Mouse (Mus musculus) forebrain, embryonic 12.5 days (tissue): ENCODE measurements around the gene Ppp1r9a. TPM values are rescaled to one million over a fixed set of nuclear protein-coding genes. Genes with fewer than 3 reads are reported as not detected.

Experiments used
- ATAC-seq: fragments of 200-750 bp; cut with Nextera tagmentation; 2 replicates; pipeline ENCODE4 v1.8.0; 2017; ENCODE audit warnings: moderate TSS enrichment; ENCODE audit not compliant: low FRiP score
- H3K27ac ChIP-seq: fragments of 300-500 bp; sonication (generic); 2 replicates; pipeline ENCODE4 v1.5.1; 2016; ENCODE audit warnings: mild to moderate bottlenecking
- H3K27me3 ChIP-seq: fragments of 300-500 bp; sonication (generic); 2 replicates; pipeline ENCODE4 v1.6.1; 2016; ENCODE audit warnings: mild to moderate bottlenecking
- H3K36me3 ChIP-seq: fragments of 300-500 bp; sonication (generic); replicated peaks from 2 replicates; pipeline ENCODE4 v1.6.1; 2016; ENCODE audit warnings: mild to moderate bottlenecking
- H3K4me1 ChIP-seq: fragments of 300-500 bp; sonication (generic); 2 replicates; pipeline ENCODE4 v1.6.1; 2016
- H3K4me2 ChIP-seq: fragments of 300-500 bp; sonication (generic); 2 replicates; pipeline ENCODE4 v1.6.1; 2016; ENCODE audit warnings: mild to moderate bottlenecking, moderate library complexity
- H3K4me3 ChIP-seq: fragments of 300-500 bp; sonication (generic); replicated peaks from 2 replicates; pipeline ENCODE4 v1.5.1; 2016; ENCODE audit warnings: mild to moderate bottlenecking
- H3K9ac ChIP-seq: fragments of 300-500 bp; sonication (generic); 2 replicates; pipeline ENCODE4 v1.6.1; 2016; ENCODE audit warnings: mild to moderate bottlenecking
- H3K9me3 ChIP-seq: fragments of 300-500 bp; sonication (generic); 2 replicates; pipeline ENCODE4 v1.6.1; 2016
- WGBS: fragments of 180-500 bp; shearing (Covaris S2); methylation state at CpG from one replicate; pipeline ENCODE4 v1.1.7; 2016; 5-methylcytosine and 5-hydroxymethylcytosine counted together
- polyA plus RNA-seq: library from polyadenylated mRNA; unstranded; fragments of >200 nt; fragmentation: Nextera tagmentation; extraction: Ambion mirVana; gene quantifications from 2 replicates; pipeline ENCODE4 v1.2.1, GENCODE M21; 2016

Ppp1r9a gene
- polyA plus RNA-seq, 1 experiment from 2014 or later, result 30.5 TPM

DNA sequence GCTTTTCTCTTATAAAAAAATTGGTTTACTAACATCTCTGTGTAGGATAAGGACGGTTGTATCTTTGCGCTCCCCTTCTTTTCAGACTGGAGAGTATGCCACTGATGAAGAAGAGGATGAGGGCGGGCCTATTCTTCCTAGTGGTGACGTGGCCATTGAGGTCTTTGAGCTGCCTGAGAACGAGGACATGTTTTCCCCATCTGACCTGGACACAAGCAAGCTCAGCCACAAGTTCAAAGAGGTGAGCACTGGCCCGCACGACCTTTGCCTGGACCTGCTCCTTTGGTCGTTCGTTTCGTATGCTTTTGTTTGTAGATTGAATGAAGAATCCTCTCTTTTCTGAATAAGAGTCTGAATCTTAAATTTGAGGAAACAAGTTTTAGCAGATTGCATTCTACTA, 197.6 kb downstream of the Ppp1r9a start:
- ATAC-seq, result no peak
- WGBS, result 77% methylated on average over 10 of the region's 10 CpGs
- H3K4me3 ChIP-seq, result no peak overlapping the region

DNA sequence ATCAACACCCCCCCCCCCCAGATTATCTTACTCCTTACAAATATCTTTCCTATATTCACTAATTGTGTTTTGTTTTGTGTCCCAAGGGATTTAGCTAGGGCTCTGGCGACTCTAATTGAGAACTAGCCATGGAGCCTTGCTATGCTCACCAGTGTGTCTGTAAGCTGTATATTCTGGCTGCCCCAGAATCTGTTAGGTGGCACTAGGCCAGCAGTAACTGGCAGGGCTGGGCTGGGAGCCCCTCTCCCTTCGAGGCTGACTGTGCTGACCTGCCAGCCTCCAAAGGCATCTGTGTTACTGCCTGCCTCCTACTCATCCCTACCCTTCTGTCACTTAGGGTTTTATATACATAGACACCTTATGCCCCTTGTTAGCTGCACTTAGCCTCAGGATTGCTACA, 200.0 kb downstream of the Ppp1r9a start:
- 29% methylated on average over 2 of the region's 2 CpGs for WGBS
- Histone ChIP-seq H3K9ac (no peak overlapping the region), H3K27me3 (no peaks in the 10 kb centered on the region), H3K9me3 (no peaks in the 10 kb centered on the region), H3K4me1 (peaks cover 8% of the 10 kb centered on the region; the same call in 1 of the 2 replicates), H3K27ac (no peak overlapping the region), H3K4me2 (no peak overlapping the region), H3K4me3 (no peak overlapping the region), H3K36me3 (no peaks in the 10 kb centered on the region)
- ATAC-seq, result peak; percentile 39; the same call in 1 of the 2 replicates

More for the DNA sequence above, 197.6 kb downstream of the Ppp1r9a start:
- Histone ChIP-seq H3K9ac (no peak overlapping the region), H3K4me2 (no peak overlapping the region), H3K36me3 (no peaks in the 10 kb centered on the region), H3K9me3 (no peaks in the 10 kb centered on the region), H3K27me3 (no peaks in the 10 kb centered on the region), H3K27ac (no peak overlapping the region), H3K4me1 (peaks cover 8% of the 10 kb centered on the region; the same call in 1 of the 2 replicates)

GRCm38 (mm10) chr6:5103769-5104168, 201.1 kb downstream of the Ppp1r9a start:
- H3K27ac ChIP-seq, result no peak overlapping the region
- H3K36me3 ChIP-seq, result no peaks in the 10 kb centered on the region
- no peak overlapping the region for H3K9ac ChIP-seq
- no peak overlapping the region for H3K4me2 ChIP-seq
- WGBS, result 63% methylated on average over 6 of the region's 6 CpGs
- ATAC-seq, result no peak
- no peaks in the 10 kb centered on the region for H3K9me3 ChIP-seq
- no peak overlapping the region for H3K4me3 ChIP-seq
- peaks cover 13% of the 10 kb centered on the region; the same call in 1 of the 2 replicates for H3K4me1 ChIP-seq
- no peaks in the 10 kb centered on the region for H3K27me3 ChIP-seq

DNA sequence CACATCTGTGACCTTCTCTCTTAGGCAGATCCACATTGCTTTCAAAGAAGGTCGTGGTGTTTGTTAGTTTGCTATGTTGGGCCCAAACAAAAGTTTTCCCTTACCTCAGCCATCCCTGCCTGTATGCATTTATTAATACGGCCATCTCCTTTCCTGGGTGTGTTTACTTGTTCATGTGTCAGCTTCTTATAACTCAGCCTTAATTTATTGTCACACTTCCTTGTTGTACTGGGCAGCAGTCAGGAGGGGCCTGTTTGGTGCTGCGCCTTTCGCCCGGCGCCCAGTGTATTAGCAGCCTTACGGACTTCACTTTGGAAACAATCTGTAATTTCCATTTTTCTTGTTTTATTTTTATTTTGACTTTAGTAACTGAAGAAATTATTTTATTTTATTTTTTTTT, 201.5 kb downstream of the Ppp1r9a start:
- no peak for ATAC-seq

GRCm38 (mm10) chr6:5108494-5108893, 205.8 kb downstream of the Ppp1r9a start:
- Histone ChIP-seq H3K9ac (no peak overlapping the region), H3K4me3 (no peak overlapping the region), H3K27ac (no peak overlapping the region), H3K36me3 (no peaks in the 10 kb centered on the region), H3K9me3 (no peaks in the 10 kb centered on the region), H3K4me2 (no peak overlapping the region), H3K4me1 (peaks cover 21% of the 10 kb centered on the region), H3K27me3 (no peaks in the 10 kb centered on the region)
- ATAC-seq, result no peak
- 41% methylated on average over 3 of the region's 3 CpGs for WGBS

More for the DNA sequence above, 201.5 kb downstream of the Ppp1r9a start:
- Histone ChIP-seq H3K9ac (no peak overlapping the region), H3K4me3 (no peak overlapping the region), H3K4me1 (peaks cover 13% of the 10 kb centered on the region; the same call in 1 of the 2 replicates), H3K27ac (no peak overlapping the region), H3K27me3 (no peaks in the 10 kb centered on the region), H3K9me3 (no peaks in the 10 kb centered on the region), H3K36me3 (no peaks in the 10 kb centered on the region), H3K4me2 (no peak overlapping the region)
- 90% methylated on average over 7 of the region's 7 CpGs for WGBS

DNA sequence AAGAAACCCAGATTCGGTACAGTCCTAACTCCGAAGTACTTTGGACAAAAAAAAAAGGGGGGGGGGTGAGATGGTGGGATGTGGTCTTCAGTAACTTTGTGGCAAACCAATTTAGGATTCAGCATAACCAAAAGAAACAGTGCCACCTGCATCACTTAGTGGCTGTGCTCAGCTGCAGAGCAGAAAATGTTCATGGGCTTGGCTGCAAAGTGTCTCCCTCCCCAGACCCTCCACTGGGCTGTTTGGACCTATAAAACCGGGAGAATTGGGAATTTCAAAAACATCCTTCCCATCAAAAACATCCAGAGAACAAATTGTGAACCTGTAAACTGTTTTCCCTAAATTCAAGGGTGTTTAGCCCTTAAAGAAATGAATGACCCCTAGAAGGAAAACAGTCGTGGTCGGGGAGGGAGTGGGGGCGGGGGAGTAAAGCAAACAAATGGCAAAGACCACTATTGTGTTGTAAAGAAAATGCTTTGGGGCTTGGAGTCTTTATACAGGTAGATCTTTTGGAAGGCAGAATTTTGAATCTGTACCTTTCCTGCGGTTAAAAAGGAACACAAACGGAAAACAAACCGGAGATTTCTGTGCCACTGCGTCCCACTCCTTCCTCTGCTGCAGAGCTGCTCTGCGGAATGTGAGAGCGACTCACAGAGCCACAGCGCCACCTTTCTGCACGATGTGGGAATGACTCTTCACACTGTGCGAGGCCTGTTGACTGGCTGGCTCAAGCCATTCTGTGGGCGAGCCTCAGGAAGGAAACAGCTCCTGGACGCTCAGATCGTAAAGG, 207.4 kb downstream of the Ppp1r9a start:
- Histone ChIP-seq H3K9ac (peak overlapping the region; percentile 44; the same call in 1 of the 2 replicates), H3K27ac (0 out of 2 replicates have a peak overlapping the region, but pooled peaks have one; percentile 36), H3K4me1 (peaks cover 26% of the 10 kb centered on the region), H3K4me3 (peak overlapping the region; percentile 34), H3K27me3 (no peaks in the 10 kb centered on the region), H3K9me3 (no peaks in the 10 kb centered on the region), H3K36me3 (peaks cover 6% of the 10 kb centered on the region; the same call in 1 of the 2 replicates), H3K4me2 (peak overlapping the region; percentile 52)
- 7% methylated on average over 18 of the region's 18 CpGs for WGBS
- peak; percentile 96 for ATAC-seq

DNA sequence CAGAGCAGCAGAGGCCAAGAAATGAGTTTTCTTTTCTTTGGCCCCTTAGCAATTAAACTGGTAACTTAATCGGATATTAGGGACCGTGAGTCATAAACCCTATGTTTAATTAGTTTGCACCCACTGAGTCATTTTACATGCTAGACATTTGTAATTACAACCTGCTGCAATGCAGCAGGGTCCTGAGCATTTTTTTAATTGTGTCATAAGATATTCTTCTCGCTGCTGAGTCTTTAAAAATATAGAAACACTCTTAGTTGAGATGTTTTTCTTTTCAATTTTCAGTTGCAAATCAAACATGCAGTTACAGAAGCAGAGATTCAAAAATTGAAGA, 208.0 kb downstream of the Ppp1r9a start:
- Histone ChIP-seq H3K4me2 (no peak overlapping the region), H3K4me3 (no peak overlapping the region; the same call in 1 of the 2 replicates), H3K4me1 (peaks cover 26% of the 10 kb centered on the region), H3K9ac (no peak overlapping the region), H3K9me3 (no peaks in the 10 kb centered on the region), H3K27me3 (no peaks in the 10 kb centered on the region), H3K36me3 (peaks cover 12% of the 10 kb centered on the region), H3K27ac (no peak overlapping the region)
- WGBS, result 24% methylated on average over 3 of the region's 3 CpGs
- ATAC-seq, result no peak; the same call in 1 of the 2 replicates

DNA sequence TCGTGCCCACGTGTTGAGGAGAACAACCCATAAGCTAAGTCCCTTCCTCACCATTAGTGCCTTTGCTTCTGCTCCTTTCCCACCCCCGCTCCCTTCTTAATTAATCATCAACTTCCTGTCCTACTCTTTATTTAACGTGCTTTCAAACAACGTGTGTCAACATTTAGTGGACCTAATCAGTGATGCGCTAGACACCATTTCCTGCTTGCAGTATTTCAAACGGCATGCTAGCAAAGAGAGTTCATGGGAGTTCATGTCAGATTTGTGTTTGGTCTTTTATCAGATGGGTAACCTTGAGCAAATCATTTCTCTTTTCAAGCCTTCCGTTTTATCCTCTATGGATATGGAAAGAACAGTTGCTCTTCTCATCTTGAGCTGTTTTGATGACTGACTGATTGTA, 210.4 kb downstream of the Ppp1r9a start:
- peaks cover 25% of the 10 kb centered on the region for H3K4me1 ChIP-seq
- no peak overlapping the region for H3K4me2 ChIP-seq
- H3K9ac ChIP-seq, result no peak overlapping the region
- no peaks in the 10 kb centered on the region for H3K9me3 ChIP-seq
- no peak overlapping the region for H3K27ac ChIP-seq
- no peak for ATAC-seq
- 58% methylated on average over 8 of the region's 8 CpGs for WGBS
- H3K27me3 ChIP-seq, result no peaks in the 10 kb centered on the region
- H3K4me3 ChIP-seq, result no peak overlapping the region
- peaks cover 17% of the 10 kb centered on the region for H3K36me3 ChIP-seq

DNA sequence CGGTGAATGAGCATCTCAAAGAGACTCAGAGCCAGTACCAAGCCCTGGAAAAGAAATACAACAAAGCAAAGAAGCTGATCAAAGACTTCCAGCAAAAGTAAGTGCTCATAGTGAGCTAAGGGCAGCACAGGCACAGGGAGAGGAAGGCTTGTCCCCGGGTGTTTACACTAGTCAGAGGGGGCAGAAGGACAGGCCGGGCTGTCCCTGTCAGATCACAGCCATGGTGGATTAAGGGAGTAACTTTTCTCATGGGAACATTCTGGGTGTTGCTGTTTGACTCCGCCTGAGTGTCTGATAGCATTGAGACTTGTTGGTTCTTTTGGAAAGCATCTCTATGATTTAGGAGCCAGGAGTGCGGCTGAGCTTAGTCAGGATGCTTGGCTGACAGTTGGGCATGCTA, 211.0 kb downstream of the Ppp1r9a start:
- Histone ChIP-seq H3K4me3 (no peak overlapping the region), H3K9me3 (no peaks in the 10 kb centered on the region), H3K4me1 (peaks cover 21% of the 10 kb centered on the region; the same call in 1 of the 2 replicates), H3K36me3 (peaks cover 17% of the 10 kb centered on the region), H3K27ac (no peak overlapping the region), H3K4me2 (no peak overlapping the region), H3K9ac (no peak overlapping the region), H3K27me3 (no peaks in the 10 kb centered on the region)
- ATAC-seq, result no peak
- WGBS, result 72% methylated on average over 5 of the region's 5 CpGs

DNA sequence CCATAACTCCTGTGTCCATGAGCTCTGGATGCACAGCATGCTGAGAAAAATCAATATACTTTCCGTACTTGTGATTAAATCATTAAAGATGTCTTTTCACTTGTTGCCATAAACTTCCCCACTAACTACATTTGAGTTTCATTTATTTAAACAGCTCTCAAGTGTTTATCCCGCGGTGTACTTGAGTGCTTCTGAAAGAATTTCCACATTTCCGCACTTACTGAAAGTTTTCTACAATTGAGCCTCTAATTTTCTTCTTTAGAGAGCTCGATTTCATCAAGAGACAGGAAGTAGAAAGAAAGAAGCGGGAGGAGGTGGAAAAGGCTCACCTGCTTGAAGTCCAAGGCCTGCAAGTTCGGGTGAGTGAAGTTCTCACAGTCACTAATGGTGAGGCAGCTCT, 212.1 kb downstream of the Ppp1r9a start:
- ATAC-seq, result no peak
- Histone ChIP-seq H3K4me3 (no peak overlapping the region), H3K27me3 (no peaks in the 10 kb centered on the region), H3K9ac (no peak overlapping the region), H3K4me1 (peaks cover 16% of the 10 kb centered on the region; the same call in 1 of the 2 replicates), H3K9me3 (no peaks in the 10 kb centered on the region), H3K36me3 (peaks cover 17% of the 10 kb centered on the region), H3K27ac (no peak overlapping the region), H3K4me2 (no peak overlapping the region)
- whole genome bisulfite sequencing, result 92% methylated on average over 7 of the region's 7 CpGs

DNA sequence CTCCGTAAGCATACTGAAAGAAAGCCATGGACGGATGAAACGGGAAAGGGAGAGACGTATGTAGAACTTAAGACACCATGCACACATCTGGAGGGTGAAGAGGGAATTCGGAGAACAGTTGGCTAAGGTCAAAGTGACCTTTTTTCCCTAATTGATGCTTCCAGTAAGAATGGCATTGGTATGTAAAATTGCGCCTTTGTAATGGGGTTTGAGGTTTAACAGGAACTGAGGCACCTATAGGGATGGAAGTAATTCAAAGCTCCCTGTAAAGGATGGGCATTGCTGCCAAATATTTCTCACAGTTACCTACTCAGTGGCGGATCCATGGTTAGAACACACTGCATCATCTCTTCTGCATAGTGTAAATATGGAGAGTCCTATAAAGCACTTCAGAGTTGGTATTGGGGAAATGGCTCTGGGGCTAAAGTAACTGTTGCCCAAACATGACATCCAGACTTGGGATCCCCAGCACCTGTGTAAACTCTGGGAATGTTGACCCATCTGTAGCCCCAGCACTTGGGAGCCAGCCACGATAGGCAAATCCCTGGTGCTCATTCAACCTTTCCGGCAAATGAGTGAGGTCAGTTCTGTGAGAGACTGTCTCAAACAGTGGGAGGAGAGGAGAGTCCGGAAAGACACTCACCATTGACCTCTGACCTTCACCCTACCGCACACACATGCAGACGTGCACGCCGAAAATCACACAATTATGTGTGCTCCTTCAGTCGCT, 216.6 kb downstream of the Ppp1r9a start:
- no peak for ATAC-seq
- Histone ChIP-seq H3K27ac (no peak overlapping the region), H3K27me3 (no peaks in the 10 kb centered on the region), H3K9me3 (no peaks in the 10 kb centered on the region), H3K4me1 (no peaks in the 10 kb centered on the region), H3K4me2 (no peak overlapping the region), H3K36me3 (peaks cover 17% of the 10 kb centered on the region), H3K9ac (no peak overlapping the region), H3K4me3 (no peak overlapping the region)
- 89% methylated on average over 15 of the region's 15 CpGs for WGBS

DNA sequence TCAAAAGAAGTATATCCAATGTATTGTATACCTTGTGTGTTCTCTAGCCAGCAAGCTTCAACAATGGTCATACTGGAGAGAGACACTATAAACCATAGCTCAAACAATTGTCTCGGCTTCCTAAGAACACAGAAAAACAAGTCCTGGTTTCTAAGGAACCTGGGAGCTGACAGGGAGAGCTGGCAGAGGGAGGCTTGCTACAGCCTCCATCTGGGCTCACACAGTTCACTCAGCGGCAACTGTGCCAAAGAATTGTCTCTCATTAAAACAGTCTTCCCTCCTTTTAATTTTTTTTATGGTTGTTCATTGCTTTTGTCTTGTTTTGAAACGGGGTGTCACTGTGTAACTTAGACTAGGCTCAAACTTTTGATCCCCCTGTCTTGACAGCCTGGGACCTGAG, 217.5 kb downstream of the Ppp1r9a start:
- Histone ChIP-seq H3K4me2 (no peak overlapping the region), H3K4me1 (no peaks in the 10 kb centered on the region), H3K9me3 (no peaks in the 10 kb centered on the region), H3K4me3 (no peak overlapping the region), H3K36me3 (peaks cover 9% of the 10 kb centered on the region), H3K27ac (0 out of 2 replicates have a peak overlapping the region, but pooled peaks have one; percentile 6), H3K9ac (no peak overlapping the region), H3K27me3 (no peaks in the 10 kb centered on the region)
- ATAC-seq, result no peak
- WGBS, result 43% methylated on average over 3 of the region's 3 CpGs
